Mouse (Mus musculus) fibroblast of lung, adult 2 months (primary cell): ENCODE measurements around the gene Golga7b.

ENCODE experiments used
- DNase-seq: peaks from one replicate; pipeline ENCODE4 v3.0.0-alpha.2; 2011; ENCODE audit warnings: low read depth

The Golga7b gene

GRCm38 (mm10) chr19:42303210-42303813, 55.9 kb downstream of the Golga7b start:
- DNase-seq = no peak

- DNase-seq = no peak
Observed at GRCm38 (mm10) chr19:42304506-42304905, 57.1 kb downstream of the Golga7b start.

DNA sequence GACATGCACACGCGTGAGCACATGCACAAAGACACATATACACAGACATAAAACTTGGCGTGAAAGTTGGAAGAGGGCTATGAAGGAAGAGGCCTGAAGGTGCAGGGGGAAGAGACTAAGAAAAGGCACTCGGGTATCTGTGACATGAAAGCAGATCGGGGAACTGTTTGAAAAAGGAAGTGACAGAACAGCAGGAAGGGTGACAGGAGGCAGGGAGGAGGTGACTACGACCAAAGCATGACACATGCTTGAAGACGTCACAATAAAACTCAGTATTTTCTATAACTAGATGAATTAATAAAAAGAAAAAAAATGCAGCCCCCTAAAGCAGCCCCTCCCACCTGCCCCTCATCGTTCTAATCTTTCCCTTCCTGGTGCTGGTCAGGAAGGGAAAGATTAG, 58.4 kb downstream of the Golga7b start:
- DNase-seq = no peak

DNA sequence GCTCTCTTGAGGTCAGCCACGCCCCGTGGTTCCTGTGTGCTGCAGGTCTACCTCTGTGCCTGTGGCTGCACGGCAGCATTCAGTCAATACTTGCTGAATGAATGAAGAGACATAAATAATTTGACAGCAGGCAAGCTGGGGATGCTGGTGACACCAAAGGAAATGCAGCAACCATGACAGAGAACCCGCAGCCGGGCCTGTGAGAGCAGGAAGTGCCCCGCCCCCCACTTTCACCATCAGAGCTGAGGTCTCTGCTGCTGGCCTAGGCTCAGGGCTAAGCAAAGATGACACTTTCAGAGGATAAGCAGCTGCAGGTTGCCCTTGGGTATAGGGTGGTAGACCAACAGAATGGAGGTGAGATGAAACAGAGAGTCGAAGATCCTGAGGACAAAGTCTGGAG, 58.8 kb downstream of the Golga7b start:
- no peak for DNase-seq

GRCm38 (mm10) chr19:42307019-42307418, 59.6 kb downstream of the Golga7b start:
- DNase-seq = no peak

DNA sequence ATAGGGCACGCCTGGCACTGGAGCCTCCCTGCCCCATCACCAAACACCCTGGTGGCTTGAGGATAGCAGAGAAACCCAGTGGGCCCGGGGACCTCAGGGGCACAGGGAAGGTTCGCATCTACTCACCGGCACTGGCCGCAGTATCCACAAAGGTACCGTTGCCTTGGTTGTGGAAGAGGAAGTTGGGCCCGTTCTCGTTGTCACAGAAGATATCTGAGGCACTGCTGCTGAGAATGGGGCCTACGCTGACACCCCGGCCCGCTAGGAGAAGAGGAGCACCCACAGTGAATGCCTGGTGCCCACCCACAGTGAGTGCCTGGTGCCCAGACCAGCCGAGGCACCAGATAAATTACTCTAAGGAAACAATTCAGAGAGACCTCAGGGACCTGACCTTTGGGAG, 61.6 kb downstream of the Golga7b start:
- no peak for DNase-seq

DNA sequence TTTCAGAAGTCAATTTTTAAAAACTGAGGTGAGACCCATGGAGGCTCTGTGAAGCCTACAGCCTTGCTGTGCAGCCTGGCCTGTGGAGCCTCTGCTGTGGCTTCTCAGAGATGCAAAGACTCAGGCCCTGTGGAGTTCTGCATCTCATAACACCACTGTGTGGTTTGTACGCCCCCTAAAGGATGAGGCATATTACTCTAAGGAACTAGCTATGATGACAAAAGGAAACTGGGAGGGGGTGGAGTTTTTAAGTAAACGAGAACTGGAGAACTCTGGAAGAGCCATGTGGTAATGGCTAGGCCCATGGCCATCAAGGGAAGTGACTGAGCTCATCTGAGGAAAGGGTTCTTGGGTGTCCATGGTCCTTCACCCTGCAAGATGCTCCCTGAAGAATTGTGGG, 64.0 kb downstream of the Golga7b start:
- no peak for DNase-seq

DNA sequence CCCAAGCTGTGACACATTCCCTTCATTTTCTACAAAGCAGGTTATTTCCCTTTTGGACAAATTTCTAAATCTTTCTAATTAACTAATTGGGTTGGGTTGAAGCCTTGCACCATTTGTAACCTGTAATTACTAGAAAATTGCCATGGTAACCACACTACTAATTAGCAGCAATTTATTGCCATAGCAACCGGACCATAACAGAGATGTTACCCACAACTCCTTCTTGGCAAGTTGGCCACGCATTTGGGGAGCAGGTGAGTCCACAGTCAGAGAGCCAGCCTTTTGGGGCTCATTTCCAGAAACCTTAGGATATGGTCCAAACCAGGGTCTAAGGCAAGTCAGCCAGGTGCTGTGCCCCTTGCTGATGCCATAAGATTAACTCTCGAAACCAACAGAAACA, 64.8 kb downstream of the Golga7b start:
- no peak for DNase-seq

GRCm38 (mm10) chr19:42315070-42315679, 67.8 kb downstream of the Golga7b start:
- DNase-seq = no peak

GRCm38 (mm10) chr19:42315914-42316313, 68.5 kb downstream of the Golga7b start:
- peak; percentile 41 for DNase-seq

GRCm38 (mm10) chr19:42316525-42316924, 69.2 kb downstream of the Golga7b start:
- no peak for DNase-seq

- no peak for DNase-seq
Observed at GRCm38 (mm10) chr19:42316998-42317397, 69.6 kb downstream of the Golga7b start.

- DNase-seq = peak; percentile 28
Observed at GRCm38 (mm10) chr19:42317648-42318425, 70.5 kb downstream of the Golga7b start.
